Mouse (Mus musculus): ENCODE data around the gene Zfp664. TPM values are rescaled to one million over a fixed set of nuclear protein-coding genes. Genes with fewer than 3 reads are reported as not detected.
A peak's percentile ranks its signal among the peaks of the same experiment; 100 is the strongest.

The Zfp664 gene
- polyA plus RNA-seq (2016; fragmentation: Nextera tagmentation; extraction: Ambion mirVana), result 171 and 173 TPM in 2 replicates

- WGBS, result under 1% methylated on average over 54 of the region's 103 CpGs
- H3K27me3 ChIP-seq, result peaks cover 22% of the 10 kb centered on the region
- H3K4me3 ChIP-seq, result peak within 1 kb of the TSS; percentile 99
- H3K27ac ChIP-seq (replicated peaks), result peak within 1 kb of the TSS; percentile 96
- ATAC-seq (ENCODE audit: low FRiP score, low read depth), result peak; percentile 87
- H3K9me3 ChIP-seq, result no peaks in the 10 kb centered on the region
- H3K36me3 ChIP-seq, result 0 out of 2 replicates have a peak, but pooled peaks cover 10% of the 10 kb centered on the region
- peak within 1 kb of the TSS; percentile 99 for H3K9ac ChIP-seq (replicated peaks)
- H3K4me1 ChIP-seq, result peaks cover 41% of the 10 kb centered on the region
- peak within 1 kb of the TSS; percentile 99 for H3K4me2 ChIP-seq (replicated peaks)
Measured at GRCm38 (mm10) chr5:124862013-124862866, at the start of gene Zfp664, which contains the start of gene Ccdc92. TSS of gene Zfp664 (plus strand) at chr5:124862691. TSS of gene Ccdc92 (minus strand) at chr5:124862424.

GRCm38 (mm10) chr5:124814797-124815196, 47.7 kb upstream of the Zfp664 start:
- no peak overlapping the region for H3K4me2 ChIP-seq (replicated peaks)
- no peaks in the 10 kb centered on the region for H3K4me1 ChIP-seq
- no peaks in the 10 kb centered on the region for H3K27me3 ChIP-seq
- no peak for ATAC-seq (ENCODE audit: low FRiP score, low read depth)
- no peak overlapping the region for H3K9ac ChIP-seq (replicated peaks)
- H3K27ac ChIP-seq (replicated peaks), result no peak overlapping the region
- WGBS, result 72% methylated on average over 5 of the region's 5 CpGs
- no peak overlapping the region for H3K4me3 ChIP-seq
- H3K36me3 ChIP-seq, result no peaks in the 10 kb centered on the region
- peaks cover 3% of the 10 kb centered on the region for H3K9me3 ChIP-seq

- H3K27me3 ChIP-seq, result no peaks in the 10 kb centered on the region
- ATAC-seq (ENCODE audit: low FRiP score, low read depth), result no peak
- H3K9me3 ChIP-seq, result peaks cover 3% of the 10 kb centered on the region
- H3K4me3 ChIP-seq, result no peak overlapping the region
- H3K9ac ChIP-seq (replicated peaks), result no peak overlapping the region
- no peaks in the 10 kb centered on the region for H3K36me3 ChIP-seq
- no peak overlapping the region for H3K27ac ChIP-seq (replicated peaks)
- WGBS, result 84% methylated on average over 15 of the region's 15 CpGs
- no peak overlapping the region for H3K4me2 ChIP-seq (replicated peaks)
- no peaks in the 10 kb centered on the region for H3K4me1 ChIP-seq
Measured at GRCm38 (mm10) chr5:124817050-124817449, 45.4 kb upstream of the Zfp664 start.

GRCm38 (mm10) chr5:124822128-124822894, 40.2 kb upstream of the Zfp664 start:
- 85% methylated on average over 18 of the region's 18 CpGs for WGBS
- H3K36me3 ChIP-seq, result no peaks in the 10 kb centered on the region
- H3K4me3 ChIP-seq, result no peak overlapping the region
- H3K27me3 ChIP-seq, result no peaks in the 10 kb centered on the region
- no peak overlapping the region for H3K4me2 ChIP-seq (replicated peaks)
- peaks cover 3% of the 10 kb centered on the region for H3K9me3 ChIP-seq
- no peak overlapping the region for H3K27ac ChIP-seq (replicated peaks)
- no peak overlapping the region for H3K9ac ChIP-seq (replicated peaks)
- no peak for ATAC-seq (ENCODE audit: low FRiP score, low read depth)
- no peaks in the 10 kb centered on the region for H3K4me1 ChIP-seq

- no peak overlapping the region for H3K4me3 ChIP-seq
Measured at GRCm38 (mm10) chr5:124830331-124830730, 32.2 kb upstream of the Zfp664 start.

GRCm38 (mm10) chr5:124835218-124835617, 27.3 kb upstream of the Zfp664 start:
- no peak for ATAC-seq (ENCODE audit: low FRiP score, low read depth)
- 94% methylated on average over 15 of the region's 15 CpGs for WGBS
- H3K4me3 ChIP-seq, result no peak overlapping the region

More at GRCm38 (mm10) chr5:124830331-124830730, 32.2 kb upstream of the Zfp664 start:
- Histone ChIP-seq H3K4me1 (no peaks in the 10 kb centered on the region), H3K36me3 (peaks cover 14% of the 10 kb centered on the region), H3K27ac (replicated peaks) (no peak overlapping the region), H3K9ac (replicated peaks) (no peak overlapping the region), H3K4me2 (replicated peaks) (no peak overlapping the region), H3K27me3 (no peaks in the 10 kb centered on the region), H3K9me3 (no peaks in the 10 kb centered on the region)
- WGBS, result 92% methylated on average over 12 of the region's 12 CpGs
- ATAC-seq (ENCODE audit: low FRiP score, low read depth), result no peak

GRCm38 (mm10) chr5:124836075-124836474, 26.4 kb upstream of the Zfp664 start:
- Histone ChIP-seq H3K9me3 (no peaks in the 10 kb centered on the region), H3K36me3 (peaks cover 39% of the 10 kb centered on the region), H3K9ac (replicated peaks) (no peak overlapping the region), H3K4me2 (replicated peaks) (no peak overlapping the region), H3K4me1 (no peaks in the 10 kb centered on the region), H3K27ac (replicated peaks) (no peak overlapping the region), H3K27me3 (no peaks in the 10 kb centered on the region; the same call in 1 of the 2 replicates), H3K4me3 (no peak overlapping the region)
- ATAC-seq (ENCODE audit: low FRiP score, low read depth), result no peak
- 89% methylated on average over 10 of the region's 10 CpGs for WGBS

More at GRCm38 (mm10) chr5:124835218-124835617, 27.3 kb upstream of the Zfp664 start:
- no peaks in the 10 kb centered on the region for H3K9me3 ChIP-seq
- no peak overlapping the region for H3K4me2 ChIP-seq (replicated peaks)
- H3K36me3 ChIP-seq, result peaks cover 39% of the 10 kb centered on the region
- H3K4me1 ChIP-seq, result no peaks in the 10 kb centered on the region
- H3K27ac ChIP-seq (replicated peaks), result no peak overlapping the region
- H3K9ac ChIP-seq (replicated peaks), result no peak overlapping the region
- H3K27me3 ChIP-seq, result no peaks in the 10 kb centered on the region

GRCm38 (mm10) chr5:124836621-124837020, 25.9 kb upstream of the Zfp664 start:
- ATAC-seq (ENCODE audit: low FRiP score, low read depth), result no peak

GRCm38 (mm10) chr5:124840202-124840601, 22.3 kb upstream of the Zfp664 start:
- WGBS, result 80% methylated on average over 7 of the region's 7 CpGs
- Histone ChIP-seq H3K9ac (replicated peaks) (no peak overlapping the region), H3K4me3 (no peak overlapping the region), H3K4me2 (replicated peaks) (no peak overlapping the region), H3K36me3 (peaks cover 26% of the 10 kb centered on the region), H3K27ac (replicated peaks) (no peak overlapping the region), H3K27me3 (no peaks in the 10 kb centered on the region; the same call in 1 of the 2 replicates), H3K4me1 (0 out of 2 replicates have a peak, but pooled peaks cover 6% of the 10 kb centered on the region), H3K9me3 (no peaks in the 10 kb centered on the region)
- ATAC-seq (ENCODE audit: low FRiP score, low read depth), result no peak

More at GRCm38 (mm10) chr5:124836621-124837020, 25.9 kb upstream of the Zfp664 start:
- Histone ChIP-seq H3K36me3 (peaks cover 39% of the 10 kb centered on the region), H3K27me3 (no peaks in the 10 kb centered on the region; the same call in 1 of the 2 replicates), H3K27ac (replicated peaks) (no peak overlapping the region), H3K4me2 (replicated peaks) (no peak overlapping the region), H3K9ac (replicated peaks) (no peak overlapping the region), H3K4me1 (no peaks in the 10 kb centered on the region), H3K4me3 (no peak overlapping the region), H3K9me3 (no peaks in the 10 kb centered on the region)
- WGBS, result 81% methylated on average over 4 of the region's 4 CpGs

- 75% methylated on average over 2 of the region's 2 CpGs for WGBS
- Histone ChIP-seq H3K27ac (replicated peaks) (no peak overlapping the region), H3K4me2 (replicated peaks) (no peak overlapping the region), H3K9me3 (no peaks in the 10 kb centered on the region), H3K36me3 (peaks cover 22% of the 10 kb centered on the region), H3K4me3 (no peak overlapping the region), H3K4me1 (0 out of 2 replicates have a peak, but pooled peaks cover 6% of the 10 kb centered on the region), H3K27me3 (no peaks in the 10 kb centered on the region; the same call in 1 of the 2 replicates), H3K9ac (replicated peaks) (no peak overlapping the region)
- ATAC-seq (ENCODE audit: low FRiP score, low read depth), result no peak
Measured at GRCm38 (mm10) chr5:124840669-124841068, 21.8 kb upstream of the Zfp664 start.

GRCm38 (mm10) chr5:124843386-124843785, 19.1 kb upstream of the Zfp664 start:
- Histone ChIP-seq H3K9ac (replicated peaks) (no peak overlapping the region), H3K4me1 (0 out of 2 replicates have a peak, but pooled peaks cover 6% of the 10 kb centered on the region), H3K27ac (replicated peaks) (no peak overlapping the region), H3K4me2 (replicated peaks) (no peak overlapping the region), H3K36me3 (peaks cover 8% of the 10 kb centered on the region), H3K9me3 (no peaks in the 10 kb centered on the region), H3K27me3 (no peaks in the 10 kb centered on the region; the same call in 1 of the 2 replicates), H3K4me3 (no peak overlapping the region)
- 75% methylated on average over 8 of the region's 8 CpGs for WGBS
- ATAC-seq (ENCODE audit: low FRiP score, low read depth), result no peak

Measured in midbrain, embryonic 12.5 days (tissue).